Comparison of ENCODE assay signal across 16 mouse cellular contexts in the genomic region with DNA sequence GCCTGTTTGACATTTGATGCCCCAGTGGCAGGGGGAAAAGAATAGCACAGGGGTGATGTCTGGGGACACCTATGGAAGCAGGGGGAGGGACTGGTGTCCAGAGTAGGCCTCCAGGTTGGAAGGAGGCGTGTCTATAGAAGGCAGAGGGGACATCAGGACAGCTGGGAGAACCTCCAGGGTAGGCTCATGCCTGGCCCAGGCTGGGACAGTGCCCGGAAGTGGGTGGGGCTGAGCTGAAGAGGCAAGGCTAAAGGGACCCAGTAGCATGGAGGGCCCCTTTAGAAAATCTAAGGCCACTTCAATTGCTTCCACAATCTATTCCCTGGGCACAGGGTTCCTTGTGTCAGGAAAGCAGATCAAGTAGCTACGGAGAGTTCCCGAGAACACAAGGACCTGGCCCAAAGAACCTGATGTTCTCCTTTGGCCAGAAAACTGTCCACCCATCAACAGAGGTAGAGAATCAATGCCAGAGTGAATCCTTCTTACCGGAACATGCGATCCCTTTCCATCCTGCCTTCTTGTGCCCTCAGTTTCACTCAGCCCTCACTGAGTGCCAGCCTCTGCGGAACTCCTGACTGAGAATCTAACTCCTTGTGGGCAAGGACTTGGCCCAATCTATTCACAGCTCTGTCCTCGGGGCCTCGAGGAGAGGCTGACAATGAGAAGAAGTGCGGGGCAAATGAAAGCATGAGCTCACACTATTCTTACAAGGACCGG. TPM values are rescaled to one million over a fixed set of nuclear protein-coding genes. Genes with fewer than 3 reads are reported as not detected.
DNase-seq lines count a peak whose midpoint lies in the region; ATAC-seq and TF ChIP-seq lines count a peak whose summit lies in the region.
"Had no signal": no experiment of that assay in that cellular context is flagged by ENCODE, and none has a peak within 500 bp of the region (broad histone marks: within the 10 kb centered on the region; RNA-seq: fewer than 3 reads in every experiment).

No protein-coding gene starts in this region.

- no peak for ATAC-seq in inflammation-experienced regulatory T-cells, adult 6 months
- no peak for ATAC-seq in hindbrain, postnatal 0 days
- no peak for ATAC-seq in intestine, embryonic 16.5 days
- ATAC-seq: hindbrain, embryonic 16.5 days had no signal

- no peaks in the 10 kb centered on the region for H3K9me3 ChIP-seq in hindbrain, postnatal 0 days (ENCODE audit: low read length)
- H3K9me3 ChIP-seq in intestine, embryonic 16.5 days (ENCODE audit: control insufficient read depth, low read length): no peaks in the 10 kb centered on the region
- H3K9me3 ChIP-seq: limb, embryonic 10.5 days had no signal

- H3K4me1 ChIP-seq in hindbrain, postnatal 0 days (ENCODE audit: insufficient read depth, low read length): no peaks in the 10 kb centered on the region
- H3K4me1 ChIP-seq in intestine, embryonic 16.5 days (ENCODE audit: control insufficient read depth, insufficient read depth, low read length): peaks cover 12% of the 10 kb centered on the region

- H3K4me2 ChIP-seq in hindbrain, postnatal 0 days (ENCODE audit: low read depth, low read length): no peak overlapping the region
- H3K4me2 ChIP-seq in intestine, embryonic 16.5 days (ENCODE audit: low read depth, low read length): no peak overlapping the region

- no peak overlapping the region for H3K27ac ChIP-seq in hindbrain, postnatal 0 days
- H3K27ac ChIP-seq in intestine, embryonic 16.5 days (ENCODE audit: low read length): no peak overlapping the region
- H3K27ac ChIP-seq: limb, embryonic 10.5 days; liver, embryonic 14.5 days; stomach, postnatal 0 days had no signal

- H3K36me3 ChIP-seq in hindbrain, postnatal 0 days (ENCODE audit: insufficient read depth, low read length): no peaks in the 10 kb centered on the region
- H3K36me3 ChIP-seq in intestine, embryonic 16.5 days (ENCODE audit: control insufficient read depth, insufficient read depth, low read length): no peaks in the 10 kb centered on the region
- H3K36me3 ChIP-seq: limb, embryonic 10.5 days had no signal

- H3K9ac ChIP-seq in hindbrain, postnatal 0 days (replicated peaks; ENCODE audit: low read length): no peak overlapping the region
- H3K9ac ChIP-seq in intestine, embryonic 16.5 days (ENCODE audit: low read depth, low read length): no peak overlapping the region
- H3K9ac ChIP-seq: liver, embryonic 14.5 days had no signal

- H3K27me3 ChIP-seq in hindbrain, postnatal 0 days (ENCODE audit: insufficient read depth, low read length): no peaks in the 10 kb centered on the region
- H3K27me3 ChIP-seq in intestine, embryonic 16.5 days (replicated peaks; ENCODE audit: control insufficient read depth, insufficient read depth, low read length): peaks cover 17% of the 10 kb centered on the region

- H3K4me3 ChIP-seq in hindbrain, postnatal 0 days (ENCODE audit: low read length): no peak overlapping the region
- H3K4me3 ChIP-seq in intestine, embryonic 16.5 days (ENCODE audit: low read length): no peak overlapping the region
- H3K4me3 ChIP-seq: limb, embryonic 10.5 days had no signal

- 79% methylated on average over 11 of the region's 11 CpGs for WGBS in hindbrain, postnatal 0 days
- 73% methylated on average over 11 of the region's 11 CpGs for WGBS in intestine, embryonic 16.5 days

- DNase-seq in adrenal gland, postnatal 14 days: peak; percentile 67
- DNase-seq in adrenal gland, postnatal 4 days (ENCODE audit: low spot score in 2 of 2): no peak
- peak; percentile 77 for DNase-seq in testis, postnatal 10 days (ENCODE audit: low spot score)
- DNase-seq in testis, postnatal 14 days (ENCODE audit: low spot score): no peak
- DNase-seq in heart, postnatal 14 days: peak; percentile 76 to 90
- no peak for DNase-seq in hindbrain, postnatal 0 days (ENCODE audit: low spot score)
- DNase-seq: cerebellum, adult 9-10 months; spleen, adult 18-20 months had no signal

- intact Hi-C loops in heart, postnatal 14 days (cut with DNase I): no loop called here

- no peak for TF ChIP-seq CTCF in hindbrain, postnatal 0 days (IDR thresholded peaks at IDR 0.05; ENCODE audit: low read depth)

RNA-seq across cellular contexts. Expression of a gene that starts 4.1 kb away (rescaled TPM):
- total RNA-seq in adrenal gland, postnatal 14 days (2021): 1.4 and 1.9 TPM in 2 replicates
- 1 to 10 TPM; 4.4 to 4.5 TPM for total RNA-seq in adrenal gland, postnatal 4 days (2021)
- total RNA-seq in heart, postnatal 14 days (2021): 1 to 10 TPM; 6.1 to 7.2 TPM
- polyA plus RNA-seq in inflammation-experienced regulatory T-cells, adult 6 months (2017; shearing (Covaris generic)): not detected
- total RNA-seq in hindbrain, postnatal 0 days (2014; rRNA removed): 23.8 and 25.1 TPM in 2 replicates
- polyA plus RNA-seq in hindbrain, postnatal 0 days (2015; fragmentation: Nextera tagmentation; extraction: Ambion mirVana): 1.2 and 1.3 TPM in 2 replicates
- 0.11 and 0.12 TPM in 2 replicates for polyA plus RNA-seq in intestine, embryonic 16.5 days (2015; fragmentation: Nextera tagmentation; extraction: Ambion mirVana)
- total RNA-seq: granulocyte monocyte progenitor cell, adult 5-6 weeks; megakaryocyte-erythroid progenitor cell, adult 5-6 weeks had no signal
- polyA plus RNA-seq: limb, embryonic 10.5 days had no signal

Comparison
In these comparisons a context has a peak if more than half of its experiments do, and no peak if none do; other contexts are left out.
1. DNase-seq: peak in adrenal gland, postnatal 14 days (single experiment), testis, postnatal 10 days (single experiment) and heart, postnatal 14 days (2 of 2); none in adrenal gland, postnatal 4 days (0 of 2), testis, postnatal 14 days (single experiment) and hindbrain, postnatal 0 days (single experiment).